Mouse (Mus musculus) CH12.LX (cell line): ENCODE data around the gene Lypd6b.

Source experiments
- E2F4 ChIP-seq: IDR thresholded peaks from 2 replicates; pipeline ENCODE4 v1.6.1; 2011; ENCODE audit warnings: low read depth, low read length, improper control_type of control experiment; ENCODE audit not compliant: insufficient replicate concordance
- MAFK ChIP-seq: IDR thresholded peaks from 2 replicates; pipeline ENCODE4 v1.6.1; 2011; ENCODE audit warnings: low read length, improper control_type of control experiment; ENCODE audit not compliant: insufficient replicate concordance
- MAX ChIP-seq: IDR thresholded peaks from 2 replicates; pipeline ENCODE4 v1.6.1; 2011; ENCODE audit warnings: low read length, improper control_type of control experiment
- POLR2A ChIP-seq: IDR thresholded peaks from 2 replicates; pipeline ENCODE4 v1.6.1; 2011; ENCODE audit warnings: low read depth, mild to moderate bottlenecking, improper control_type of control experiment, low read length
- RAD21 ChIP-seq: IDR thresholded peaks from 2 replicates; pipeline ENCODE4 v1.6.1; 2011; ENCODE audit warnings: low read depth, mild to moderate bottlenecking, low read length, improper control_type of control experiment, moderate library complexity
- SIN3A ChIP-seq: IDR thresholded peaks from 2 replicates; pipeline ENCODE4 v1.6.1; 2012; ENCODE audit warnings: low read length, improper control_type of control experiment, inconsistent platforms
- ZNF384 ChIP-seq: IDR thresholded peaks from 2 replicates; pipeline ENCODE4 v1.6.1; 2012; ENCODE audit warnings: low read depth, low read length, improper control_type of control experiment, inconsistent platforms

DNA sequence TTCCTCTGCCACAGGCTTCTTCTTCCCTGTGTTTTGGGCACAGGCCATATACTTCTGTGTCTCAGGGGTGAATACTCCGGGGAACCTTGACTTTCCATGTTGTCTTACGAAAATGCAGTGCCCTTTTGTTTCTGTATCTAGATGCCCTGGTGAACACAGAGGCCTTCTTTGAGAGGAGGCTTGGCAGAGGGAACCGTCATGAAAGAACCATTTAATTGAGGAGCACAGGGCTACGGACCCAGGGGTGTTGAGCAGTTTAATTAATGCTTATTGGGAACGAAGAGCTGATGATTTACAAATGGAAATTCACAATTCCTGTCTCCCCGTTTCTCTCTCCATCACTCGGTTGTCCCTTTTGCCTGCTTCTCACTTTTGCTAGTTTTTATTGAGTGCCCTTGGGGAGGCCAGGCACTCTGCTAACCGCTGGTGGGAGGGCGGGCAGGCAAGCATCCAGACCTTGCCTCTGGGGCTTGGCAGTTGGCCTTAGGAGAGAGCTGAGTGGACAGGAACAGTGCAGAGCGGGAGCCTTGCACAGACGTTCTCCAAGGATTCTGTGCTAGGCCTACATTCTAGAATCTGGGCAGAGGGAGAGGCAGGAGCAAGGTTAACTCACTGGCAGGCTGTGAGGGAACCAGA, 18.4 kb downstream of the Lypd6b start:
- TF ChIP-seq POLR2A (no peak), MAFK (no peak), E2F4 (no peak), ZNF384 (no peak), SIN3A (no peak), MAX (no peak), RAD21 (no peak)
